Mouse (Mus musculus): ENCODE data around the gene Srsf10. TPM values are rescaled to one million over a fixed set of nuclear protein-coding genes. Genes with fewer than 3 reads are reported as not detected.

Gene Srsf10
- polyA plus RNA-seq, 1 experiment from 2014 or later, result 279 TPM

- Histone ChIP-seq H3K4me3 (no peak overlapping the region), H3K4me1 (peaks cover 31% of the 10 kb centered on the region), H3K36me3 (no peaks in the 10 kb centered on the region), H3K27ac (no peak overlapping the region), H3K9me3 (no peaks in the 10 kb centered on the region), H3K9ac (no peak overlapping the region), H3K4me2 (replicated peaks) (no peak overlapping the region), H3K27me3 (replicated peaks) (no peaks in the 10 kb centered on the region)
- WGBS, result 64% methylated on average over 2 of the region's 2 CpGs
- no peak for ATAC-seq (ENCODE audit: low FRiP score, low read depth)
Observed at GRCm38 (mm10) chr4:135877742-135878141, 22.2 kb downstream of the Srsf10 start.

GRCm38 (mm10) chr4:135879021-135879420, 23.5 kb downstream of the Srsf10 start:
- H3K4me3 ChIP-seq, result no peak overlapping the region
- no peak overlapping the region for H3K9ac ChIP-seq
- no peaks in the 10 kb centered on the region for H3K27me3 ChIP-seq (replicated peaks)
- H3K36me3 ChIP-seq, result no peaks in the 10 kb centered on the region
- no peak overlapping the region for H3K27ac ChIP-seq
- whole genome bisulfite sequencing, result 75% methylated on average over 6 of the region's 6 CpGs
- H3K4me2 ChIP-seq (replicated peaks), result no peak overlapping the region
- no peaks in the 10 kb centered on the region for H3K9me3 ChIP-seq
- ATAC-seq (ENCODE audit: low FRiP score, low read depth), result no peak
- H3K4me1 ChIP-seq, result peaks cover 29% of the 10 kb centered on the region

- Histone ChIP-seq H3K4me1 (peaks cover 22% of the 10 kb centered on the region), H3K9ac (no peak overlapping the region), H3K4me3 (no peak overlapping the region), H3K27ac (no peak overlapping the region), H3K27me3 (replicated peaks) (no peaks in the 10 kb centered on the region), H3K9me3 (no peaks in the 10 kb centered on the region), H3K36me3 (no peaks in the 10 kb centered on the region), H3K4me2 (replicated peaks) (no peak overlapping the region)
- no peak for ATAC-seq (ENCODE audit: low FRiP score, low read depth)
- WGBS, result 98% methylated on average over 6 of the region's 6 CpGs
Observed at GRCm38 (mm10) chr4:135880018-135880417, 24.5 kb downstream of the Srsf10 start.

- Histone ChIP-seq H3K27ac (no peak overlapping the region), H3K4me1 (peaks cover 17% of the 10 kb centered on the region), H3K4me3 (no peak overlapping the region), H3K9me3 (no peaks in the 10 kb centered on the region), H3K36me3 (no peaks in the 10 kb centered on the region), H3K9ac (no peak overlapping the region), H3K4me2 (replicated peaks) (no peak overlapping the region), H3K27me3 (replicated peaks) (no peaks in the 10 kb centered on the region)
- 86% methylated on average over 10 of the region's 10 CpGs for WGBS
- no peak for ATAC-seq (ENCODE audit: low FRiP score, low read depth)
Observed at GRCm38 (mm10) chr4:135880576-135880975, 25.0 kb downstream of the Srsf10 start.

- H3K4me1 ChIP-seq, result peaks cover 3% of the 10 kb centered on the region
- no peak overlapping the region for H3K4me2 ChIP-seq (replicated peaks)
- ATAC-seq (ENCODE audit: low FRiP score, low read depth), result no peak
- no peaks in the 10 kb centered on the region for H3K36me3 ChIP-seq
- no peaks in the 10 kb centered on the region for H3K9me3 ChIP-seq
- no peak overlapping the region for H3K4me3 ChIP-seq
- no peaks in the 10 kb centered on the region for H3K27me3 ChIP-seq (replicated peaks)
- no peak overlapping the region for H3K9ac ChIP-seq
- no peak overlapping the region for H3K27ac ChIP-seq
- 84% methylated on average over 6 of the region's 6 CpGs for WGBS
Observed at GRCm38 (mm10) chr4:135882023-135882422, 26.5 kb downstream of the Srsf10 start.

- no peaks in the 10 kb centered on the region for H3K9me3 ChIP-seq
- no peak overlapping the region for H3K4me2 ChIP-seq (replicated peaks)
- H3K4me3 ChIP-seq, result no peak overlapping the region
- H3K27ac ChIP-seq, result no peak overlapping the region
- H3K4me1 ChIP-seq, result peaks cover 2% of the 10 kb centered on the region; the same call in 1 of the 2 replicates
- no peaks in the 10 kb centered on the region for H3K36me3 ChIP-seq
- H3K9ac ChIP-seq, result no peak overlapping the region
- 60% methylated on average over 10 of the region's 10 CpGs for WGBS
- H3K27me3 ChIP-seq (replicated peaks), result no peaks in the 10 kb centered on the region
- ATAC-seq (ENCODE audit: low FRiP score, low read depth), result no peak
Observed at GRCm38 (mm10) chr4:135883401-135883851, 27.9 kb downstream of the Srsf10 start.

GRCm38 (mm10) chr4:135883881-135884516, 28.5 kb downstream of the Srsf10 start:
- WGBS, result 74% methylated on average over 7 of the region's 7 CpGs

GRCm38 (mm10) chr4:135884531-135884930, 29.0 kb downstream of the Srsf10 start:
- H3K4me3 ChIP-seq, result no peak overlapping the region
- no peaks in the 10 kb centered on the region for H3K9me3 ChIP-seq
- H3K4me2 ChIP-seq (replicated peaks), result no peak overlapping the region
- H3K36me3 ChIP-seq, result no peaks in the 10 kb centered on the region
- ATAC-seq (ENCODE audit: low FRiP score, low read depth), result no peak
- H3K27me3 ChIP-seq (replicated peaks), result no peaks in the 10 kb centered on the region
- H3K4me1 ChIP-seq, result peaks cover 2% of the 10 kb centered on the region; the same call in 1 of the 2 replicates
- no peak overlapping the region for H3K27ac ChIP-seq
- WGBS, result 50% methylated on average over 6 of the region's 6 CpGs
- no peak overlapping the region for H3K9ac ChIP-seq

More at GRCm38 (mm10) chr4:135883881-135884516, 28.5 kb downstream of the Srsf10 start:
- ATAC-seq (ENCODE audit: low FRiP score, low read depth), result no peak
- H3K4me1 ChIP-seq, result peaks cover 2% of the 10 kb centered on the region; the same call in 1 of the 2 replicates
- no peak overlapping the region for H3K27ac ChIP-seq
- H3K4me2 ChIP-seq (replicated peaks), result no peak overlapping the region
- no peaks in the 10 kb centered on the region for H3K36me3 ChIP-seq
- no peaks in the 10 kb centered on the region for H3K9me3 ChIP-seq
- H3K27me3 ChIP-seq (replicated peaks), result no peaks in the 10 kb centered on the region
- no peak overlapping the region for H3K4me3 ChIP-seq
- H3K9ac ChIP-seq, result no peak overlapping the region

- no peaks in the 10 kb centered on the region for H3K27me3 ChIP-seq (replicated peaks)
- peaks cover 2% of the 10 kb centered on the region; the same call in 1 of the 2 replicates for H3K4me1 ChIP-seq
- H3K9ac ChIP-seq, result no peak overlapping the region
- H3K36me3 ChIP-seq, result no peaks in the 10 kb centered on the region
- WGBS, result 90% methylated on average over 12 of the region's 12 CpGs
- no peak overlapping the region for H3K27ac ChIP-seq
- no peak overlapping the region for H3K4me2 ChIP-seq (replicated peaks)
- no peak for ATAC-seq (ENCODE audit: low FRiP score, low read depth)
- H3K9me3 ChIP-seq, result no peaks in the 10 kb centered on the region
- no peak overlapping the region for H3K4me3 ChIP-seq
Observed at GRCm38 (mm10) chr4:135885676-135886075, 30.1 kb downstream of the Srsf10 start.

- no peak overlapping the region for H3K4me2 ChIP-seq (replicated peaks)
- ATAC-seq (ENCODE audit: low FRiP score, low read depth), result no peak
- H3K9ac ChIP-seq, result no peak overlapping the region
- H3K4me3 ChIP-seq, result no peak overlapping the region
- no peaks in the 10 kb centered on the region for H3K27me3 ChIP-seq (replicated peaks)
- peaks cover 2% of the 10 kb centered on the region; the same call in 1 of the 2 replicates for H3K4me1 ChIP-seq
- H3K36me3 ChIP-seq, result no peaks in the 10 kb centered on the region
- WGBS, result 91% methylated on average over 4 of the region's 4 CpGs
- no peak overlapping the region for H3K27ac ChIP-seq
- no peaks in the 10 kb centered on the region for H3K9me3 ChIP-seq
Observed at GRCm38 (mm10) chr4:135886184-135886583, 30.6 kb downstream of the Srsf10 start.

- 93% methylated on average over 24 of the region's 24 CpGs for WGBS
- Histone ChIP-seq H3K27ac (no peak overlapping the region), H3K9me3 (no peaks in the 10 kb centered on the region), H3K4me2 (replicated peaks) (no peak overlapping the region), H3K4me3 (no peak overlapping the region), H3K9ac (no peak overlapping the region), H3K4me1 (peaks cover 2% of the 10 kb centered on the region; the same call in 1 of the 2 replicates), H3K27me3 (replicated peaks) (no peaks in the 10 kb centered on the region), H3K36me3 (no peaks in the 10 kb centered on the region)
- no peak for ATAC-seq (ENCODE audit: low FRiP score, low read depth)
Observed at GRCm38 (mm10) chr4:135888448-135889057, 33.0 kb downstream of the Srsf10 start.

GRCm38 (mm10) chr4:135889146-135889883, 33.8 kb downstream of the Srsf10 start:
- ATAC-seq (ENCODE audit: low FRiP score, low read depth), result no peak
- 84% methylated on average over 7 of the region's 7 CpGs for WGBS
- no peak overlapping the region for H3K27ac ChIP-seq
- no peaks in the 10 kb centered on the region for H3K9me3 ChIP-seq
- H3K36me3 ChIP-seq, result no peaks in the 10 kb centered on the region
- no peaks in the 10 kb centered on the region for H3K27me3 ChIP-seq (replicated peaks)
- H3K4me2 ChIP-seq (replicated peaks), result no peak overlapping the region
- peaks cover 2% of the 10 kb centered on the region; the same call in 1 of the 2 replicates for H3K4me1 ChIP-seq
- H3K9ac ChIP-seq, result no peak overlapping the region
- no peak overlapping the region for H3K4me3 ChIP-seq

Data from neural tube, embryonic 12.5 days (tissue).